Mouse (Mus musculus) lung, adult 2 months (tissue): ENCODE measurements at regions not wholly inside any gene's neighbourhood (a gene's known extent, or its start where the extent isn't known, plus 50 kb on each side); places are given as distances from the start of the nearest gene placed in this dataset.

Experiments used
- CTCF ChIP-seq: fragments of 200-500 bp; IDR thresholded peaks from 2 replicates; pipeline ENCODE4 v1.5.1; 2011; ENCODE audit warnings: mild to moderate bottlenecking, low read length, control low read depth; ENCODE audit not compliant: insufficient read depth
- POLR2A ChIP-seq: fragments of 200-500 bp; IDR thresholded peaks from 2 replicates; pipeline ENCODE4 v1.6.1; 2011; ENCODE audit warnings: low read depth, mild to moderate bottlenecking, control low read depth, low read length, borderline replicate concordance; ENCODE audit errors: extremely low read depth

GRCm38 (mm10) chr8:26362366-26362765, 243.0 kb downstream of the Gm45692 start:
- TF ChIP-seq CTCF = no peak
- TF ChIP-seq POLR2A = no peak
